Mouse (Mus musculus): ENCODE data around the gene Tiam2. TPM values are rescaled to one million over a fixed set of nuclear protein-coding genes. Genes with fewer than 3 reads are reported as not detected.

Tiam2 gene
- total RNA-seq, 2 experiments from 2014 or later = 0.08 to 3.8 TPM

DNA sequence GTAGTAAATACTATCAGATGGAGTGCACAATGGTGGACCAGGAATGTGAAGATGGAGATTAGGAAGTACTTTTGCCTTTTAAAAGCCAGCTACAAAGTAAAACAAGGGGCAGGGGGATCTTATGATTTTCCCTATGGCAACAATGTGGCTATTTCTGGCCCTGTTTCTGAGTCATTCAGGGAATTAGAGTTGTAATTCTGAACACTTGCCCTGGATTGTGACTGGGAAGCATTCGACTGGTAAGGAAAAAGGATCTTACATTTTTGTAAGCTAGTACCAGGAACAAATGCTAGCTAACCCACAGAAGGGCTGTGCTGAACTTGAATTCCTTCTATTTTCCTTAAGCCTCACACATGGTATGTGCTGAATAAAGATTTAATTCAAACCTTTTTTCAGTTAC, 205.3 kb downstream of the Tiam2 start:
- ATAC-seq (replicated peaks; ENCODE audit: low FRiP score, poor library complexity, severe bottlenecking) = no peak

DNA sequence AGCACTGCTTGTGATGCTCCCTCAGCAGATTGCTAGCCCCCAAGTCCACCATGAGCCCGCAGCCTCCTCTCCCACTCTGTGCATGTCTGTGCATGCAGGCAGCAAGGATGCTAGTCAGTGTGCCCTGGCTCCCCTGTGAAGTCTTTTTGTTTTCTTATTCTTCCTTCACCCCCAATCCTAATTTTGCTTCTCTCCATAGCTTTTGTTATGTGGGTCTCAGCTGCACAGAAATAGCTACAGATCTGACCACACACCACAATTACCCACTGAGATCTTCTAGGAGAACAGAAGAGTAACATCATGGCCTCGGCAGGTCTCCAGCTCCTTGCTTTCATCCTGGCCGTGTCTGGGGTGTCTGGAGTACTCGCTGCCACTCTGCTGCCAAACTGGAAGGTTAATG, 205.9 kb downstream of the Tiam2 start, which contains the start of gene Cldn20:
TSS of gene Cldn20 (plus strand) at position 301 of the 400 bp plus-strand sequence.
- ATAC-seq (replicated peaks; ENCODE audit: low FRiP score, poor library complexity, severe bottlenecking) = no peak

DNA sequence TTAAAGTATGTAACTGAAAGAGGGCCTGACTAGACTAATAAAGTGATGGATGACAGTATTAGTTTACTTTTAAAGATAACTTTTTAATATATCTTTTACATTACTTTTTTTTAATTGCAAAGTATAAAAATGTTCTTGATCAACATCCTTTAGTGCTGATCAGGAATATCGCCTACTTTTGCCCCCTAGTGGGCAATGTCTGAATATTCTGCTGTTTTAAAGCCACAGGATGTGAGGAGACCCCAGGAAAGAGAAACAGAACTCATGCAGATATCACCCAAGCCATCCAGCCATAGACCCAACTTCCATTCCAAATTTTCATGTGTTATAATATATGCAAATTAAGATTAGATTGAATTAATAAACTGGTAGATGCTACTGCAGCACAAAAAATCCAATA, 207.1 kb downstream of the Tiam2 start:
- ATAC-seq (replicated peaks; ENCODE audit: low FRiP score, poor library complexity, severe bottlenecking) = no peak

DNA sequence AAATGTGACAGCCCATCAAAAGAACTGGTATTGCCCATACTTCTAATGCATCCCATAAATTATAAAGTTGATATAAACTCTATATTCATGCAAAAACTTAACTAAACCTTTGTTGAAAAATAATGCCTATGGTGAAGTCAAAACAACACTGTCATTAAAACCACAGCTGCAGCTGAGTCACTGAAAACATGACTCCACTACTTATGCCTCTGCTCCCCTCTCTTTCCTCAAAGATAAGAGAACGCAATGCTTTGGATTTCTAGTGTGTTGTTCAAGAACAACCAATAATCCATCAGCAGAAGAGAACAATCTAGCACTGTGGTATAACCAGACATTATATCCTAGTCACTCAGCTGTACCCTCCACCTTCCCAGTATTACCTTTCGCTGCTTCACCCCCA, 213.9 kb downstream of the Tiam2 start:
- no peak for ATAC-seq (replicated peaks; ENCODE audit: low FRiP score, poor library complexity, severe bottlenecking)

DNA sequence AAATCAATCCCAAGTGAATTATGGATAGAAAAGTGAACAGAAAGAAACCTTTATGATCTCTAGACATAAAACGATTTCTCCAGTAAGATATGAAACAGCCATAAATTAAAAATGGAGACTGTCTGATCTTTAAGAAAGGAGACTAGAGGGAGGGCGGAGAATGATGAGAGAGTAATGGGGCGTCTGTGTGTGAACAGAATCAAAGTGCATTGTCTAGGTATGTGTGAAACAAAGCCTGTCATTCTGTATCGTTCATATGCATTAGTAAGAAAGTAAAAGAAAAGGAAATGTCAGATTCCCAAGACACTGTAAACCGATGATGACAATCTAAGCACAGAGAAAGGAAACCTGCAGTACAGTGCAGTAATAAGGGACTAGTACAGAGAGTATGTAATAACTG, 214.7 kb downstream of the Tiam2 start:
- no peak for ATAC-seq (replicated peaks; ENCODE audit: low FRiP score, poor library complexity, severe bottlenecking)

DNA sequence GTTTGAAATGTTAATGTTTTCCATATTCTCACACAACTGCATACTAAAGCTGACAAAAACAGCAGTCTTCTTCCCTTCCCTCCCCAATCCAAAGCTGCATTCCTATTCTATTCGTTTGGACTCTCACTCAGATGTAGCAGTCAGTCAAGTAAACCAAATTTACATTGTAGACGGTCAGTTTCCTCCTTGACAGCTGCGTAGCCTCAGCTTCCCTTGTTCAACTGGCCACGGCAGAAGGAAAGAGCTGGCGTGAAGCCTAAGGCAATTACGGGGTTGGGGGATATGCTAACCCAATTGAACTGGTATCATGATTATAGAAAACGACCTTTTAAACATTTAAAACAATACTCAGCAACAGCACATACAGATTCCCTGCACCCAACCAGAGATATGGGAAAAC, 221.4 kb downstream of the Tiam2 start:
- no peak for ATAC-seq (replicated peaks; ENCODE audit: low FRiP score, poor library complexity, severe bottlenecking)

DNA sequence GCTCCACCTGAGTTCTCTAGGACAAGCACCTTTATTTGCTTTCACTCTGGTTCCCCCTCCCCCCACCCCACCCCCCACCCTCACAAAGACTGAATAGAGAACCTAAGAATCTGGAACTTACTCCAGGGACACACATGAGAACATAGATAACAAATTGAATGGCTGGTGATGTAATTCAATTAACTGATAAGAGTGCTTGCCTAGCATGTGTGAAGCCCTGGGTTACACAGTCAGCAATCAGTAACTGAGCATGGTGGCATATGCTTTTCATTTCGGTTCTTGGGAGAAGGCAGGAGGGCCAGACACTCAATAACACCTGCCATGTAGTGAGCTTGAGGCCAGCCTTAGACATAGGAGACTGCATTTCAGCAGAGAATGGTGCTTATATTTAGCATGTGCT, 229.9 kb downstream of the Tiam2 start:
- no peak for ATAC-seq (replicated peaks; ENCODE audit: low FRiP score, poor library complexity, severe bottlenecking)

DNA sequence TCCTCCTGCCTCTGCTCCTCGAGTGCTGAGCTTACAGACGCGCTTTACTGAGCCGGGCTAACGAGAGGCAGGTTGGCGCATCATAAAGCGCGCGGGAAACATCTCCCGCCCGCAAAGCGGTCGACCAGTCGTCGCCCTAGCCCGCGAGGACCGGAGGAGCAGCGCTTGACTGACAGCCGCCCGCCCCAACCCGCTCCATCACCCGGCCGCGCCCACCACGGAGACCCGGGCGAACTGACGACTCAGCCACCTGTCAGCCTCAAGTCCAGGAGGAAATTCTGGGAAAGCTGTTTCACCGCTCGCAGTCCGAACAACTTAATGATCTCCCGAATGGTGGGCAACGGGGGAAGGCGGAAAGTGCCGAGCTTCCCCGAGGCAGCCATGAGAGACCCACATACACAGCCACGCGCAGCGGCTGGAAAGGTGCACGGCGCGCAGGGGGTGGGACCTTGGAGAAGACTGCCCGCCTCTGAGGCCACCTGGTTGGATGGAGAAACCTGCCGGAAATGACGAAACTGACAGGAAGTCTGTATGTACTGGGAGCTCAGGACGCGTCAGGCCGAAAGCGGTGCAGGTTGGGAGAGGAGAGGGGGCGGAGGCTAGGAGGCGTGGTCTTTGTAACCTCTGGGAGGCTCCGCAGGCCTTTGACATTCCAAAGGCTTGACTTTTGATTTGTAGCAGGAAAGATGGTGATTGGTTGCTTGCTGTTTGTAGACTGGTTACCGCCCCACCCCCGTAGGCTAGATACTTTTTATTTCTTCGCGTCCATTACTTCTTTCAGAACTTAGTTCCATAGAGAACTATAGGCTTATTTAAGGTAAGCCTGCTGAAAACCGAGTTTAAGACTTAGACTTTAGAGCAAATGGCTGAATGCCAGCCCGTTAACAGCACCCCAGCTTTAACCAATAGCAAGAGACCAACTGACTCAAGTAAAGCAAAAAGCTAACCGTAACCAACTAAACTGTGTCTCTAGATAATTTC, 231.2 kb downstream of the Tiam2 start, which contains the start of gene Tfb1m:
TSS of gene Tfb1m (minus strand) at position 451 of the 981 bp plus-strand sequence.
- peak; percentile 94 for ATAC-seq (replicated peaks; ENCODE audit: low FRiP score, poor library complexity, severe bottlenecking)

DNA sequence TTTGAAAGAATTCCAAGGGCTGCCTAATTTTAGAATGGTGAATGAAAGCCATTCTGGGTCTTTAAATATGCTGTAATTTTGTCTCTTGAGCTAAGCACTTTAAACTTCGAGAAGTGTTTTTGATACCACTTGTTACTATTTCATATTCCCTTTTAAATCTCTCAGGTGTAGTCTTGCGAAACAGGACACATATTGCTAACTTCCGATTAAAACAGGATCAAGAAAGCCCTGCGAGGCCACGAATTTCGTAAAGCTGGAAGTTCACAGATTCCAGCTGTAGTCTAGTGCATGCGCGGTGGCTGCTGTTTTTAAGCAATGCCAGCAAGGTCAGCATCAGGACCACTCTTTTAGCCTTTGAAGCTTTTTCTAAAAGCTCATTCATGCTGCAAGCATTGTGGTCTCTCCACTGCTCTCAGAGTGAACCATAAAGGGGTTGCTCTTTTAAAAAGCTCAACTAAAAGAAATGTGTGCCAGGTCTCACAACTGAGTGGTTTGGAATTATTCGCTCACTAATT, 232.0 kb downstream of the Tiam2 start:
- ATAC-seq (replicated peaks; ENCODE audit: low FRiP score, poor library complexity, severe bottlenecking) = no peak

DNA sequence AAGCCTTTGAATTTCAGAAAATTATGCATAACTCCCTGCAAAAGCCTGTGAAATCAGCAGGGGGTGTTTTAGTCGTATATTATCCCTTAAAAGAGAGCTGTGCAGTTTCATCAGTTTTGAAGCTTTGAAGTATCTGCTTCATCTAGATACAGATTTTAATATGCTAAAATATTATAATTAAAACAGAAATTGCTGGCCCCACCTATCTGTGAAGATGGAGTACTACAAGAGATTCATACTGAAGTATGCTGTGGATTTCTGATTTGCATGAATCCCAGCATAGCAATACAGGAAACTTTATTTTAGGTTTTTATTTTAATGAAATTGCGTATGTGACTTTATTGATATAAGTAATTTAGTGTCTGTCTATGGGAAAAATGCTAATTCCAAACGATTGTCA, 234.2 kb downstream of the Tiam2 start:
- ATAC-seq (replicated peaks; ENCODE audit: low FRiP score, poor library complexity, severe bottlenecking) = no peak

DNA sequence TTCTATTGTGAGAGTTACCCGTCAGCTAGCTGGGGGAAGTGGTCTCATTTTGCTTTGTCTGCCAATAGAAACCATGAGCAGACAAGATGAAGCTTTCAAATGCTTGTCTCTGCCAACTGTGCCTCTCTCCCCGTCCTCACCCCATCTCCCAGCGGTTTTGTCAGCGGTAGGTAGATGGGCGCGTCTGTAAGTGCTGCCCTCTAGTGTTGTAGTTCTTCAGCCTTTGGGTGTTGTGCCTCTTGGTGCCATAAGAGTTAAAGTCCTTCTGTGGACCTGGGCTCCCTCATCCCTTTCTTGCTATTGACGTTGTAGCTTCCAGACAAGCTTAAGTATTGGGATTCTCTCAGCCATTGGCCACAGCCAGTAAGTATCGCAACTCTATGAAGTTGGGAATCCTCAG, 236.0 kb downstream of the Tiam2 start:
- no peak for ATAC-seq (replicated peaks; ENCODE audit: low FRiP score, poor library complexity, severe bottlenecking)

DNA sequence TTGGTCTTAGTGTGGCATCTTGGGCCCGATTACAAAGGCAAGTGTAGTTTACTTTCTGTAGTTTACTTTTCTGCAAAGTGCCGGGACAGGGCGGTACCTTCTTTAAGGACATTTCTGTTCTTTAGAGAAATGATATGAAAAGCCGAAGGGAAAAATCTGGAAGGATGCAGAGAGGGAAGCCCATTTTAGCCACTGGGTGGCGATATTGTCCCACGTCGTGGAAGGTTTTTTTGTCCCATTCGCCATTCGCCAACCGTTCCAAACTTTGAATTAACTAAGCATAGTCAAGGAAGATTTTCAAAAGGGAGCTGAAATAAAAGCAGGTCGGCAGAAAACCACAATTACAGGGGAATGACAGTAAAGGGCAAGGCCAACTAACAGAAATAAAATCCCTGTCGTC, 244.5 kb downstream of the Tiam2 start:
- ATAC-seq (replicated peaks; ENCODE audit: low FRiP score, poor library complexity, severe bottlenecking) = no peak

Other genes starting within 250 kb of the Tiam2 start
- gene Scaf8, start 211.6 kb upstream of the Tiam2 start, total RNA-seq (2015; ENCODE audit: low replicate concordance) = 41.9 and 44.7 TPM in 2 replicates
- gene Scaf8, start 211.6 kb upstream of the Tiam2 start, total RNA-seq (2017; ENCODE audit: low replicate concordance) = 40.9 and 62.9 TPM in 2 replicates
- gene Cldn20, start 206.0 kb downstream of the Tiam2 start, total RNA-seq (2015; ENCODE audit: low replicate concordance) = not detected in 2 replicates
- not detected in 2 replicates for gene Cldn20, start 206.0 kb downstream of the Tiam2 start, total RNA-seq (2017; ENCODE audit: low replicate concordance)
- 16.2 and 18.4 TPM in 2 replicates for gene Tfb1m, start 231.2 kb downstream of the Tiam2 start, total RNA-seq (2015; ENCODE audit: low replicate concordance)
- 7.6 and 17.2 TPM in 2 replicates for gene Tfb1m, start 231.2 kb downstream of the Tiam2 start, total RNA-seq (2017; ENCODE audit: low replicate concordance)